Mouse (Mus musculus) neutrophil, adult 5-6 weeks (primary cell): Measurements from ENCODE around the gene Nr4a3. TPM values are rescaled to one million over a fixed set of nuclear protein-coding genes. Genes with fewer than 3 reads are reported as not detected.

Experiments
- ATAC-seq: fragments of 151-379, 151-347 bp; 2 replicates; pipeline ENCODE4 v1.8.0; 2017; ENCODE audit warnings: mild to moderate bottlenecking, moderate TSS enrichment; ENCODE audit not compliant: insufficient number of reproducible peaks, poor library complexity, low FRiP score, severe bottlenecking; ENCODE audit errors: extremely low read depth
- total RNA-seq: library from RNA; stranded (forward); fragments of 200-1000 nt; gene quantifications from 2 replicates; pipeline ENCODE4 v1.2.3, GENCODE M21; 2017

Gene Nr4a3
- total RNA-seq, 1 experiment from 2014 or later = 2.2 TPM

- no peak for ATAC-seq
Observed at GRCm38 (mm10) chr4:48048456-48049315, 3.7 kb downstream of the Nr4a3 start.

GRCm38 (mm10) chr4:48050020-48050419 lies 5.1 kb downstream of the Nr4a3 start:
- ATAC-seq = no peak

- ATAC-seq = no peak
Observed at GRCm38 (mm10) chr4:48050442-48050841, 5.5 kb downstream of the Nr4a3 start.

GRCm38 (mm10) chr4:48051086-48051673 lies 6.2 kb downstream of the Nr4a3 start:
- no peak for ATAC-seq

GRCm38 (mm10) chr4:48051674-48052121 lies 6.7 kb downstream of the Nr4a3 start:
- ATAC-seq = no peak

- no peak for ATAC-seq
Observed at GRCm38 (mm10) chr4:48061716-48062115, 16.8 kb downstream of the Nr4a3 start.

GRCm38 (mm10) chr4:48064311-48064710 lies 19.4 kb downstream of the Nr4a3 start:
- ATAC-seq = no peak

- no peak for ATAC-seq
Observed at GRCm38 (mm10) chr4:48066676-48067075, 21.7 kb downstream of the Nr4a3 start.

GRCm38 (mm10) chr4:48069111-48069510 lies 24.2 kb downstream of the Nr4a3 start:
- no peak for ATAC-seq

- no peak for ATAC-seq
Observed at GRCm38 (mm10) chr4:48072006-48072405, 27.1 kb downstream of the Nr4a3 start.

GRCm38 (mm10) chr4:48073325-48073724 lies 28.4 kb downstream of the Nr4a3 start:
- no peak for ATAC-seq

GRCm38 (mm10) chr4:48074451-48075240 lies 29.7 kb downstream of the Nr4a3 start:
- peak; percentile 52 for ATAC-seq

- peak; percentile 66 for ATAC-seq
Observed at GRCm38 (mm10) chr4:48076693-48077471, 31.9 kb downstream of the Nr4a3 start.

GRCm38 (mm10) chr4:48078213-48078612 lies 33.3 kb downstream of the Nr4a3 start:
- ATAC-seq = no peak

- ATAC-seq = no peak
Observed at GRCm38 (mm10) chr4:48079285-48080039, 34.5 kb downstream of the Nr4a3 start.

- no peak for ATAC-seq
Observed at GRCm38 (mm10) chr4:48083452-48083851, 38.5 kb downstream of the Nr4a3 start.

GRCm38 (mm10) chr4:48086609-48087008 lies 41.7 kb downstream of the Nr4a3 start:
- ATAC-seq = no peak

GRCm38 (mm10) chr4:48087497-48087896 lies 42.5 kb downstream of the Nr4a3 start:
- no peak for ATAC-seq
